Mouse (Mus musculus): ENCODE results near the gene Cubn. TPM values are rescaled to one million over a fixed set of nuclear protein-coding genes. Genes with fewer than 3 reads are reported as not detected.

Gene Cubn
- total RNA-seq, 2 experiments from 2014 or later, result 0.15 TPM

DNA sequence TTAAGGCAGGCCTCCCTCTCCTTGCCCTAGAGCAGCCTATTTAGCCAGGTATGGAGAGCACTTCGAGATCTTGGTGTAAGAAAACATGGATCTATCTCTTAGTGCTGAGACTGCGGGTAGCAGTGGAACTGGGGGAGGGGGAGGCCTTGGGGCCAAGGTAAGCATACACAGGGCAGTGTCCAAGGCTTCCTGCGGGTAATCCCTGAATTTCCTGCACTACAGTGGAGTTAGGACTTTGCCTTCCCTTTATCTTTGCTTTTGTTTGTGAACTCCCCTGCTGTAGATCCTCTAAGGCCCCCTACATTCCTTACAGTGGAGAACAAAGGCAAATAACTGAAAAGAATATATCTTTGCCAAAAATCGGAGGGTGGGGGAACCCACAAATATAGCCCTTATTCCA, 23.3 kb upstream of the Cubn start:
- H3K4me3 ChIP-seq, result no peak overlapping the region
- DNase-seq (ENCODE audit: low spot score in 2 of 2), result no peak
- TF ChIP-seq CTCF (conservative IDR thresholded peaks at IDR 0.05), result no peak
- H3K27ac ChIP-seq, result no peak overlapping the region

DNA sequence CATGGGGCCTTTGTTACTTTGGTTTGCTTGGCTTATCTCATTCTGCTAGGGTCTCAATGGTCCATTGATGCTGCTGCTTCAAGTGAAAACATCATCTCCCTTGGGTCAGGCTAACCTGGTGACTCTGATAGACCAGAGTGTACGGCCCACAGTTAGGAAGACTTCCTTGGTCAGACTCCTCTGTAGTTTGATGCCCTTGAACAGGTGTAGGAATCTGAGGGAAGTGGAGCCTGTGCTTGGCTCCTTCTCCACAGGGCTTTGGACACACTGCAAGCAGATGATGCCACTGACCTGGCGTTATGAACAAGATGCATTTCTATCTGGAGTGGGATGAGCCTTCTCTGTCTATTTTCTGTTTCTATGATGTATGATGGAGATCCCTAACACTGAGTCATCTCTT, 11.1 kb upstream of the Cubn start:
- TF ChIP-seq CTCF (conservative IDR thresholded peaks at IDR 0.05), result no peak
- H3K4me3 ChIP-seq, result no peak overlapping the region
- no peak for DNase-seq (ENCODE audit: low spot score in 2 of 2)
- H3K27ac ChIP-seq, result no peak overlapping the region

- H3K27ac ChIP-seq, result no peak overlapping the region
- H3K4me3 ChIP-seq, result no peak overlapping the region
- no peak for DNase-seq (ENCODE audit: low spot score in 2 of 2)
- no peak for TF ChIP-seq CTCF (conservative IDR thresholded peaks at IDR 0.05)
These were observed 9.9 kb upstream of the Cubn start for GRCm38 (mm10) chr2:13501553-13501952.

DNA sequence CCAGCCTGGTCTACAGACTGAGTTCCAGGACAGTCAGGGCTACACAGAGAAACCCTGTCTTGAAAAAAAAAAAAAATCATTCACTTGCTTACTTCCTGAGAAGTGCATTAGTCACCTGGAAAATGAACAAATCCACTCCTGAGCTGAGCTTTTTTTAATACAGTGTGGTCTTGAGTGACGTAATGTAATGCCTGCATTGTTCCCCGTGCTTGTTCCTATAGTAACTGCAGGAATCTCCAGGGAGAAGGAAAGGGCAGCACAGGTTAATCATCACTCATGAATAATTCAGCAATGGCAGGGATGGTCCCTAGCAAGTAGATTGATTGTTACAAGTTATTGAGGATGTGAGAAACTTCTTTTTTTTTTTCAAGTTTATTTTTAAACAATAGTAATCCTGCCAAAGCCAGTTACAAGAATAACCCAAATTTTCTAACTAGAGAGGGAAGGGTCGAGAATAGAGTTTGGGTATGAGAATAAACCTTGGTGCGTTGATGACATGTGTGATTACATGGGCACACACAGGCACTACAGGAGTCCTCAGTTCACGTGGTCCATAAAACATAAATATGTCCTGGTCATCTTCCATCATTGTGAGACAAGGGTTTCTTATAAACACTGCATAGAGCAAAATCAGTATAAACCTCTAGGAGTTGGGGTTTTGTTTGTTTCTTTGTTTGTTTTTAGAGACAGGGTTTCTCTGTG, 8.8 kb upstream of the Cubn start:
- Histone ChIP-seq H3K27ac (no peak overlapping the region), H3K4me3 (no peak overlapping the region)
- no peak for DNase-seq (ENCODE audit: low spot score in 2 of 2)
- no peak for TF ChIP-seq CTCF (conservative IDR thresholded peaks at IDR 0.05)

- H3K27ac ChIP-seq, result no peak overlapping the region
- no peak for DNase-seq (ENCODE audit: low spot score in 2 of 2)
- no peak overlapping the region for H3K4me3 ChIP-seq
- TF ChIP-seq CTCF (conservative IDR thresholded peaks at IDR 0.05), result no peak
These were observed 7.6 kb upstream of the Cubn start for GRCm38 (mm10) chr2:13499196-13499595.

GRCm38 (mm10) chr2:13496087-13496486, 4.5 kb upstream of the Cubn start:
- no peak for DNase-seq (ENCODE audit: low spot score in 2 of 2)
- no peak overlapping the region for H3K4me3 ChIP-seq
- no peak for TF ChIP-seq CTCF (conservative IDR thresholded peaks at IDR 0.05)
- H3K27ac ChIP-seq, result no peak overlapping the region

DNA sequence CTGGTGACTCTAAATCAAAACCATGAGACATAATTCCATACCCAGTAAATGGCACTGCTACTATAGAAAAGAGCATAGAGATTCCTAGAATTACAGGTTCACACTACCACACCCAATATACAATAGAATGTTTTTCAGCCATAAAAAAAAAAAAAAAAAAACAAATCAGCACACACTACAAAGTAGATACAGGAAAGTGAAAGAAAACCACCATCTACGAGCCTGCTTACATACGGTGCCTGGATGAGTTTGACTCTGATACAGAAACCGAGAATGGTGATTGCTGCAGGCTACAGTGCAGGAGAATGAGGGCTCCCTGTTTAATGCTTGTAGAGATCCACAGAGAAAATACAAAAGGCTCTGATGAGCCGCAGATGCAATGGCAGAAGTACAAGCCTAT, 1.3 kb upstream of the Cubn start:
- TF ChIP-seq CTCF (conservative IDR thresholded peaks at IDR 0.05), result no peak

DNA sequence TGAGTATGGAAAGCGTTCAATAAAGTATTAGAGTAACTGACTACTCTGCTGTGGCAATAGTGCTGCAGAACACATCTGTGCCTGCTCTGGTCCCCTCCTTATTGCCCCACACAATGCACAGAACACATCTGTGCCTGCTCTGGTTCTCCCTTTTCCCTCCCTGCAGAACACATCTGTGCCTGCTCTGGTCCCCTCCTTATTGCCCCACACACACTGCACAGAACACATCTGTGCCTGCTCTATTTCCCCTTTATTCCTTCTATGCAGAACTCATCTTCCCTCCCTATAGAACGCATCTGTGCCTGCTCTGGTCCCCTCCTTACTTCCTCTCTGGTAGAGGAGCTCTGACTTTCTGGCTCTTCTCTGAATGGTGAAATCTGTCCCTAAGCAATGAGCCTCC, 1.1 kb downstream of the Cubn start:
- H3K27ac ChIP-seq, result no peak overlapping the region
- no peak for TF ChIP-seq CTCF (conservative IDR thresholded peaks at IDR 0.05)
- no peak overlapping the region for H3K4me3 ChIP-seq
- DNase-seq (ENCODE audit: low spot score in 2 of 2), result no peak

More for the DNA sequence above, 1.3 kb upstream of the Cubn start:
- DNase-seq (ENCODE audit: low spot score in 2 of 2), result no peak
- no peak overlapping the region for H3K4me3 ChIP-seq
- H3K27ac ChIP-seq, result no peak overlapping the region

GRCm38 (mm10) chr2:13486470-13486869, 5.1 kb downstream of the Cubn start:
- TF ChIP-seq CTCF (conservative IDR thresholded peaks at IDR 0.05), result no peak
- Histone ChIP-seq H3K4me3 (no peak overlapping the region), H3K27ac (no peak overlapping the region)
- DNase-seq (ENCODE audit: low spot score in 2 of 2), result no peak

DNA sequence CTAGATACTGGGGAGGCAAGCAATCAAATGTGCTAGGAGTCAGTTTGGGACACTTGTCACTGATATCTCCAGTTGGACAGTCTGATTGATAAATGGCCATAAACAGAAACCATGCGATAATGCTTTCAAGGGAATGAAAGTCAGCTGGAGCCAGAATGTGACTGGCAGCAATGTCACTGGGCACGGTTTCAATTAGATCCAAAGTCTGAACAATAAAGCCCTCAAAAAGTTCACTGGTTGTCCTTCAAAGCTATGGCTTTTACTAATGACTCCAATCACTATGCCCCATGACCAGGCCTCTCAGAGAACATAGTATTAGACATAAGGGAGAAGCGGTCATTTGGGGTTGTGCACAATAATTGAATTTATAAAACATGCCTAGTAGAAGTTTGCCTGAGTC, 7.0 kb downstream of the Cubn start:
- no peak for DNase-seq (ENCODE audit: low spot score in 2 of 2)

GRCm38 (mm10) chr2:13480744-13481143, 10.9 kb downstream of the Cubn start:
- Histone ChIP-seq H3K27ac (no peak overlapping the region), H3K4me3 (no peak overlapping the region)
- no peak for TF ChIP-seq CTCF (conservative IDR thresholded peaks at IDR 0.05)
- no peak for DNase-seq (ENCODE audit: low spot score in 2 of 2)

More for the DNA sequence above, 7.0 kb downstream of the Cubn start:
- no peak overlapping the region for H3K27ac ChIP-seq
- TF ChIP-seq CTCF (conservative IDR thresholded peaks at IDR 0.05), result no peak
- H3K4me3 ChIP-seq, result no peak overlapping the region

DNA sequence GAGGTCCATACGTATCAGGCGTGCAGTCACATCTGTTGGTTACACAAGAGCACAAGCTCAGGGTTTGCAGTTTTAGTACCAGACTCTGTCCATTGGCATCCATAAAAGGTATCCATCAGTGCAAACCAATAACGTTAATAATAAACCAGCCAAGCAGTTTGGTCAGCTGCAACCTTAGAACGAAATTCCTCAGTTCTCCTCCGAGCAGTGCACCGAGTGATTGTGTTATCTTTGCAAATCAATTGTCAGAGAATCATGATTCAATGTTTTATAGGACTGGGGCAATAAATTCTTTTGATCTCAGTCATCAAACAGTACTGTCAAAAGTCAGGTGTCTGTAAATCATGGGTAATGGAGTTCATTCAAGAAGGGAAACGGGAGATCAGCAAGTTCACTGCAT, 12.4 kb downstream of the Cubn start:
- no peak overlapping the region for H3K4me3 ChIP-seq
- no peak for TF ChIP-seq CTCF (conservative IDR thresholded peaks at IDR 0.05)
- H3K27ac ChIP-seq, result no peak overlapping the region
- DNase-seq (ENCODE audit: low spot score in 2 of 2), result no peak

GRCm38 (mm10) chr2:13470108-13470507, 21.5 kb downstream of the Cubn start:
- no peak for TF ChIP-seq CTCF (conservative IDR thresholded peaks at IDR 0.05)
- Histone ChIP-seq H3K4me3 (no peak overlapping the region), H3K27ac (no peak overlapping the region)
- no peak for DNase-seq (ENCODE audit: low spot score in 2 of 2)

- H3K27ac ChIP-seq, result no peak overlapping the region
- no peak for DNase-seq (ENCODE audit: low spot score in 2 of 2)
- no peak overlapping the region for H3K4me3 ChIP-seq
- TF ChIP-seq CTCF (conservative IDR thresholded peaks at IDR 0.05), result no peak
These were observed 22.0 kb downstream of the Cubn start for GRCm38 (mm10) chr2:13469641-13470040.
